Mouse (Mus musculus): ENCODE results near the gene Cdkn1b.

Cdkn1b gene

DNA sequence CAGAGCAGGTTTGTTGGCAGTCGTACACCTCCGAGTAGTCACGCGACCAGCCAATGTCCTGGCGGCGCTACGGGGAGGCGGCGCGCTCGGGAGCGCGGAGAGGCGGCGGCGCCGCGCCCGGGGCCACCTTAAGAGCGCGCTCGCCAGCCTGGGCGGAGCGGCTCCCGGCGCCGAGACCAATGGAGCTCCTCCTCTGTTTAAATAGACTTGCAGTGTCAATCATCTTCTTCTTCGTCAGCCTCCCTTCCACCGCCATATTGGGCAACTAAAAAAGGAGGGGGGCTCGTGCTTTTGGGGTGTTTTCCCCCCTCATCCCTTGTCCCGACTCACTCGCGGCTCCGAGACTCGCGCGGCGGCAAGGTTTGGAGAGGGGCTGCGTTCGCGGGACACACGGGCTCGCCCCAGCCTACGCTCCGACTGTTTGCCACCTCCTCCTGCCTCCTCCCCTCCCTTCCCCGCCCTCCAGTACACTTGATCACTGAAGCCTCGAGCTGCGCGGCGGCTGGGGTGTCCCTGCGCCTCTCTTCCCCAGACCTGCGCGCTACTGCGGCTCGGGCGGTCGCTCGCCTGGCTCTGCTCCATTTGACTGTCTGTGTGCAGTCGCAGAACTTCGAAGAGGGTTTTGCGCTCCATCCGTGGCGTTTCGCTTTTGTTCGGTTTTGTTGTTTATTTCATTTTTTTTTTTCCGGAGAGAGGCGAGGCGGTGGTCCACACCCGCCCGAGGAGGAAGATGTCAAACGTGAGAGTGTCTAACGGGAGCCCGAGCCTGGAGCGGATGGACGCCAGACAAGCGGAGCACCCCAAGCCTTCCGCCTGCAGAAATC lies at the start of gene Cdkn1b:
TSS of gene Cdkn1b (plus strand) at position 212 of the 824 bp plus-strand sequence.
- DNase-seq (ENCODE audit: low spot score in 2 of 2) = peak; percentile 88 to 93

DNA sequence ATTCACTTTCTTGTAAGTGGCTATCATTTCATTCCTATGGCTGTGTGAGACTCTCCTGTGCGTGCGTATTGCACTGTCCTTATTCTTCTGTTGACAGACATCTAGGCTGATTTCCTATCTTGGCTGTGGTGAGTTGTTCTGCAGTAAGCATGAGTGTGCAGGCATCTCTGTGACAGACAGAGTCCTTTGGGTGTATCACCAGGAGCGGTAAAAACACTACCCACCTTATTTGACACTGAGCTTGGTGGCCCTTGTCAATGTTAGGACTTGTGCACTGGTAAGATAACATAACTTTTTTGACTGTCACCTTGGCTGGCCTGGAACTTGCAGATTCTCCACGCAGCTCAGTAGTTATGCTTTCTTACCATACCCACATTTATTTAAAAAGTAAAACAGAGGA lies 49.3 kb upstream of the Cdkn1b start:
- DNase-seq (ENCODE audit: low spot score in 2 of 2) = no peak

DNA sequence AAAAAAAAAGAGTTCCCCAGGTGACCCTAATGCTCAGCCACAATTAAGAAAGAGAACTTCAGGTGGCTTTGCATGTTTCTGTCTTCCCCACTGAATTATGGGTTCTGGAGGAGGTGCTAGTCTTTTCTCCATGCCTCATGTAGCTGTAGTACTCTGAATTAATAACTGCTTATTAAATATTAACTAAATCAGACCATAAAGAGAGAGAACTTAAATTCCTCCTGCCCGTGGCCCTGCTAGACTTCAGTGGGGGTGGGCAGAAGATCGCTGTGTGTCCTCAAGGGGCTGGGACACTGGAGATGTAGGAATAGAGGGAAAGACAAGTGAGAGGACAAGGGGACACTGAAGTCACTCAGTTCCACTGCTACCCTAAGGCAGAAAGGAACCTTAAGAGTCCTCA lies 48.0 kb upstream of the Cdkn1b start:
- no peak for DNase-seq (ENCODE audit: low spot score in 2 of 2)

DNA sequence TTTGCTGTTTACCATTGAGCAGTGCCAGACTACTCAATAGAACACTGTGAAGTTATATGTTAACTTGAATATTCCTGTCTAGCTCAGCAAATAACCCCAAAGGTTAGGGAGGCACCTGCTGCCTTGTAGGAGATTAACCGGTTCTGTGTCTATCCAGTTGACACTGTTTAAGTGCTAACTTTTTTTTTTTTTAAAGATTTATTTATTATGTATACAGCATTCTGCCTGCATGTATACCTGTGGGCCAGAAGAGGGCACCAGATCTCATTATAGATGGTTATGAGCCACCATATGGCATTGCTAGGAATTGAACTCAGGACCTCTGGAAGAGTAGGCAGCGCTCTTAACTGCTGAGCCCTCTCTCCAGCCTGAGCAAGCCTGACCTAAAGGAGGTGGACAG lies 47.2 kb upstream of the Cdkn1b start:
- no peak for DNase-seq (ENCODE audit: low spot score in 2 of 2)

- no peak for DNase-seq (ENCODE audit: low spot score in 2 of 2)
Observed at GRCm38 (mm10) chr6:134876795-134877194, 43.4 kb upstream of the Cdkn1b start.

DNA sequence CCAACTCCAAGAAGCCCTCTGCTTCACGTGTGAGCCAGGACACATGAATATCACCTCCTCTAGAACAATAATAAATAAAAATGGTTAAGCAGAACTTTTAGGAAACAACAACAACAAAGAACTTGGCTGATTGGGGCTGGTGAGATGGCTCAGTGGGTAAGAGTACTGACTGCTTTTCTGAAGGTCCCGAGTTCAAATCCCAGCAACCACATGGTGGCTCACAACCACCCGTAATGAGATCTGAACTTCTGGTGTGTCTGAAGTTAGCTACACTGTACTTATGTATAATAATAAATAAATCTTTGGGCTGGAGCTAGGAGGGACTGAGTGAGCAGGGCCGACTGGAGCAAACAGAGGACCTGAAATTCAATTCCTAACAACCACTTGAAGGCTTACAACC lies 42.9 kb upstream of the Cdkn1b start:
- DNase-seq (ENCODE audit: low spot score in 2 of 2) = no peak

DNA sequence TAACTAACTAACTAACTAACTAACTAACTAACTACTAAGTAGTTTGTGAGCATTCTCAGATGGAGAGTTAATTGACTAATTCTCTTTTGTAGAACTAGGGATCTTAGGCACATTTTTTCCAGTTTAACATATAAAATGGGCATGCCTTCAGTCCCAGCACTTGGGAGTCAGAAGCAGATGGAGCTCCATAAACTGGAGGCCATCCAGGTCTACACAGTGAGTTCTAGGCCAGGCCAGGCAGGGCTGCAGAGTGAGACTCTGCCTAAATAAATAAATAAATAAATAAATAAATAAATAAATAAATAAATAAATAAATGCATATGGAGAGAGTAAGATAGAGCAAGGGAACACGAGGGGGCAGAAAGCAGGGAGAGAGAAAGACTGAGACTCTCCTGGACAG lies 42.3 kb upstream of the Cdkn1b start:
- no peak for DNase-seq (ENCODE audit: low spot score in 2 of 2)

GRCm38 (mm10) chr6:134879556-134879955 lies 40.6 kb upstream of the Cdkn1b start:
- no peak for DNase-seq (ENCODE audit: low spot score in 2 of 2)

DNA sequence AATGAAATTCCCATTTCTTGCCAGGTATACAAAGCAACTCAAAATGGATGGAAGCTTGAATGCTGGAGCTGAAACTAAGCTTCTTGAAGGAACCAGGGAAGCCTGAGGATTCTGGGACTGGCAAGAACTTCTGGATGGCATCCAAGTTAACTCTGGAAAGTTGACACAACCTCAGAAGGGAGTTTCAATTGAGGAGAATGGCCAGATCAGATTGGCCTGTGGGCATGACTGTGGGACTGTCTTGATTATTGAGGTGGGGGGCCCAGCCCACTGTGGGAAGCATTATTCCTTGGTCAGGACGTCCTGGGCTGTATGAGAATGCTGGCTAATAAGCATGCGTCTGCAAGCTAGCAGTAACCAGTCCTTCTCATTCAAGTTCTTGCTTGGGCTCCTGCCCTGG lies 40.2 kb upstream of the Cdkn1b start:
- no peak for DNase-seq (ENCODE audit: low spot score in 2 of 2)

GRCm38 (mm10) chr6:134883661-134884060 lies 36.5 kb upstream of the Cdkn1b start:
- DNase-seq (ENCODE audit: low spot score in 2 of 2) = no peak

- no peak for DNase-seq (ENCODE audit: low spot score in 2 of 2)
Observed at GRCm38 (mm10) chr6:134885515-134885914, 34.7 kb upstream of the Cdkn1b start.

DNA sequence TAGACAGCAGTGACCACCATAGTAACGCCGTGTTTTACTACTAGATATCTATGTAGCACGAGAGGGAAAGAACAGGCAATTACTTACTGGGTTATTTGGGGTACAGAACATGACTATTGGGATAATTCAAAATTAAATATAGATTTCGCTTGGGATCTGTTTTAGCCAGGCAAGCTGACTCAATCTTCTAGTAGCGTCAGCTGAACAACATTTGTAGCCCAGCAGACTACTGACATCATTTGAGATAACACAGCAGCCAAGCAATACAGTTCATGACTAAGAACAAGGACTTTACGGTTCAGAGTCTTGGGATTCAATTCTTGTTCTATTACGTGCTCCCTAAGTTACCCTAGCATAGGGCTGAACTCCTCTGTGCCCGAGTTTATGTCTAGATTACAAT lies 33.7 kb upstream of the Cdkn1b start:
- DNase-seq (ENCODE audit: low spot score in 2 of 2) = no peak

- no peak for DNase-seq (ENCODE audit: low spot score in 2 of 2)
Observed at GRCm38 (mm10) chr6:134887008-134887407, 33.2 kb upstream of the Cdkn1b start.

GRCm38 (mm10) chr6:134887711-134888449 lies 32.3 kb upstream of the Cdkn1b start:
- DNase-seq (ENCODE audit: low spot score in 2 of 2) = no peak

DNA sequence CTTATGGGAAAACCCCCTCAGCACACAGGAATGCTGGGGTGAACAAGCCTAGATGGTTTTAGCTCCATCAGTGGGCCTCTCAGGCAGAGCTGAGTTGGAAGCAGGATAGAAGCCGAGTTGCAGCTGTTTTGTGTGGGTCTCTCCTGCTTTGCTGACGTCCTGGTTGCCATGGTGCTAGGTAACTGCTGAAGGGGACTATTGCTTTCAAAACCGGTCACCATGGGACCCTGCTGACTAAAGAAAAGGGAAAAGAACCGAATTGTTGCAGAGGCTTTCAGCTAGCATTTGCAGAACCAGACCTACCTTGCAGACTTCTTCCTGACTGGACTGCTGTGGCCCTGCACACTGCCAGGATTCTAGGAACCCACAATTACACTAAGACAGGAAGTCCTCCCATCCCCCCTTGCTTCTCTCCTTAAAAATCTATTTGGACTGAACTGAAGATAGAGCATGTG lies 31.6 kb upstream of the Cdkn1b start:
- no peak for DNase-seq (ENCODE audit: low spot score in 2 of 2)

GRCm38 (mm10) chr6:134889763-134890162 lies 30.4 kb upstream of the Cdkn1b start:
- no peak for DNase-seq (ENCODE audit: low spot score in 2 of 2)

- no peak for DNase-seq (ENCODE audit: low spot score in 2 of 2)
Observed at GRCm38 (mm10) chr6:134890436-134890835, 29.8 kb upstream of the Cdkn1b start.

- DNase-seq (ENCODE audit: low spot score in 2 of 2) = no peak
Observed at GRCm38 (mm10) chr6:134896570-134897436, 23.4 kb upstream of the Cdkn1b start.

GRCm38 (mm10) chr6:134897443-134898094 lies 22.6 kb upstream of the Cdkn1b start:
- DNase-seq (ENCODE audit: low spot score in 2 of 2) = peak; percentile 98 to 99

GRCm38 (mm10) chr6:134898095-134898965 lies 21.9 kb upstream of the Cdkn1b start, which contains the start of gene Gpr19:
Gpr19 (minus strand) TSS chr6:134898578.
- peak; percentile 81 to 91 for DNase-seq (ENCODE audit: low spot score in 2 of 2)
